ENCODE assay signal across 9 mouse cellular contexts in genomic region chr6:85160201-85160923, GRCm38 (mm10). TPM values are rescaled to one million over a fixed set of nuclear protein-coding genes. Genes with fewer than 3 reads are reported as not detected.
DNase-seq lines count a peak whose midpoint lies in the region; ATAC-seq and TF ChIP-seq lines count a peak whose summit lies in the region.
"Had no signal": no experiment of that assay in that cellular context is flagged by ENCODE, and none has a peak within 500 bp of the region (broad histone marks: within the 10 kb centered on the region; RNA-seq: fewer than 3 reads in every experiment).

No protein-coding gene starts in this region.

- no peak for TF ChIP-seq POLR2A in bone marrow macrophage, adult 2 months (IDR thresholded peaks at IDR 0.05; ENCODE audit: borderline replicate concordance, low read depth, low read length)

- ATAC-seq in forebrain, embryonic 11.5 days (replicated peaks; ENCODE audit: low FRiP score), result 0 out of 2 replicates have a peak, but pooled peaks have one; percentile 11
- peak; percentile 52 to 81; a peak in 3 of 4 replicates for ATAC-seq in hematopoietic stem cell, adult 5-6 weeks (replicated peaks in 1 of 2; ENCODE audit: insufficient read depth in 1 of 2, low FRiP score in 2 of 2, low TSS enrichment in 1 of 2, low read depth in 1 of 2, poor library complexity in 2 of 2, severe bottlenecking in 2 of 2)
- ATAC-seq in megakaryocyte progenitor cell, adult 5-6 weeks (replicated peaks; ENCODE audit: poor library complexity), result peak; percentile 78

- no peaks in the 10 kb centered on the region for H3K27me3 ChIP-seq in forebrain, embryonic 11.5 days (ENCODE audit: control insufficient read depth, insufficient read depth, low read length)
- H3K27me3 ChIP-seq: neural tube, embryonic 12.5 days had no signal

- H3K9me3 ChIP-seq in forebrain, embryonic 11.5 days (ENCODE audit: control insufficient read depth, low read length), result no peaks in the 10 kb centered on the region
- H3K9me3 ChIP-seq: neural tube, embryonic 12.5 days had no signal

- H3K36me3 ChIP-seq in forebrain, embryonic 11.5 days (ENCODE audit: control insufficient read depth, insufficient read depth, low read length), result no peaks in the 10 kb centered on the region
- H3K36me3 ChIP-seq: neural tube, embryonic 12.5 days had no signal

- DNase-seq in cerebellum, adult 11 months, result peak; percentile 42
- DNase-seq in cerebellum, adult 9-11 months, result no peak
- peak; percentile 89 for DNase-seq in forebrain, embryonic 11.5 days (ENCODE audit: low spot score)
- DNase-seq in layer of hippocampus, postnatal 14 days (ENCODE audit: low spot score in 2 of 2), result peak; percentile 79 to 87
- DNase-seq in spleen, adult 12 weeks (ENCODE audit: low spot score), result peak; percentile 33

- H3K4me1 ChIP-seq in bone marrow macrophage, adult 2 months (ENCODE audit: control insufficient read depth, insufficient read depth, low read length), result peaks cover under 1% of the 10 kb centered on the region; the same call in 1 of the 2 replicates
- peaks cover 2% of the 10 kb centered on the region; the same call in 1 of the 2 replicates for H3K4me1 ChIP-seq in forebrain, embryonic 11.5 days (replicated peaks; ENCODE audit: control insufficient read depth, insufficient read depth, low read length)
- H3K4me1 ChIP-seq: neural tube, embryonic 12.5 days had no signal

- H3K27ac ChIP-seq in bone marrow macrophage, adult 2 months (ENCODE audit: insufficient read depth, low read depth, low read length), result no peak overlapping the region
- no peak overlapping the region for H3K27ac ChIP-seq in forebrain, embryonic 11.5 days (ENCODE audit: low read depth, low read length)
- H3K27ac ChIP-seq: neural tube, embryonic 12.5 days had no signal

- no peak overlapping the region for H3K4me2 ChIP-seq in forebrain, embryonic 11.5 days (ENCODE audit: low read depth, low read length, severe bottlenecking)
- H3K4me2 ChIP-seq: neural tube, embryonic 12.5 days had no signal

- 0 out of 2 replicates have a peak, but pooled peaks have one; percentile 16 for TF ChIP-seq CTCF in bone marrow macrophage, adult 2 months (IDR thresholded peaks at IDR 0.05; ENCODE audit: low read depth, low read length)

- no peak overlapping the region for H3K4me3 ChIP-seq in bone marrow macrophage, adult 2 months (ENCODE audit: insufficient read depth, low read length)
- no peak overlapping the region for H3K4me3 ChIP-seq in forebrain, embryonic 11.5 days (ENCODE audit: low read depth, low read length)
- H3K4me3 ChIP-seq: neural tube, embryonic 12.5 days had no signal

- H3K9ac ChIP-seq in forebrain, embryonic 11.5 days (ENCODE audit: low read length), result no peak overlapping the region
- H3K9ac ChIP-seq: neural tube, embryonic 12.5 days had no signal

- whole genome bisulfite sequencing in forebrain, embryonic 11.5 days, result 40% methylated on average over 4 of the region's 4 CpGs

RNA-seq across cellular contexts. Expression of gene Spr, which starts 22.8 kb away (rescaled TPM):
- polyA plus RNA-seq in bone marrow macrophage, adult 2 months (2012; ENCODE audit: insufficient read depth, insufficient read length, missing spikeins), result 26.6 and 32.9 TPM in 2 replicates
- 65.3 and 74.2 TPM in 2 replicates for polyA plus RNA-seq in forebrain, embryonic 11.5 days (2014; fragmentation: Nextera tagmentation; extraction: Ambion mirVana)
- 26.1 and 31.2 TPM in 2 replicates for total RNA-seq in hematopoietic stem cell, adult 5-6 weeks (2017)
- total RNA-seq in layer of hippocampus, postnatal 14 days (2021), result 10 to 100 TPM; 42.1 to 49.3 TPM
- total RNA-seq in megakaryocyte progenitor cell, adult 5-6 weeks (2015), result 18.1 and 23.7 TPM in 2 replicates
- 23.6 and 29.4 TPM in 2 replicates for total RNA-seq in megakaryocyte progenitor cell, adult 5-6 weeks (2017)

RNA-seq across cellular contexts. Expression of gene Emx1, which starts 26.9 kb away (rescaled TPM):
- not detected in 2 replicates for polyA plus RNA-seq in bone marrow macrophage, adult 2 months (2012; ENCODE audit: insufficient read depth, insufficient read length, missing spikeins)
- 63.5 and 67.2 TPM in 2 replicates for polyA plus RNA-seq in forebrain, embryonic 11.5 days (2014; fragmentation: Nextera tagmentation; extraction: Ambion mirVana)
- total RNA-seq in hematopoietic stem cell, adult 5-6 weeks (2017), result not detected in 2 replicates
- total RNA-seq in layer of hippocampus, postnatal 14 days (2021), result 10 to 100 TPM; 22.8 to 22.9 TPM
- not detected in 2 replicates for total RNA-seq in megakaryocyte progenitor cell, adult 5-6 weeks (2015)
- total RNA-seq in megakaryocyte progenitor cell, adult 5-6 weeks (2017), result not detected in 2 replicates

Comparison
In these comparisons a context has a peak if more than half of its experiments do, and no peak if none do; other contexts are left out.
1. ATAC-seq: peak in every context shown above with its lines; median percentile 78 in megakaryocyte progenitor cell, adult 5-6 weeks; 66 in hematopoietic stem cell, adult 5-6 weeks; 11 in forebrain, embryonic 11.5 days.
2. RNA of gene Emx1, which starts 26.9 kb away (total RNA-seq): 22.8 to 22.9 TPM in layer of hippocampus, postnatal 14 days; not detected in hematopoietic stem cell, adult 5-6 weeks and not detected in megakaryocyte progenitor cell, adult 5-6 weeks; every median in the first group is over 10 times any median in the second.